Mouse (Mus musculus) stomach, embryonic 16.5 days (tissue): ENCODE data around the gene Atp1a1. TPM values are rescaled to one million over a fixed set of nuclear protein-coding genes. Genes with fewer than 3 reads are reported as not detected.

Source experiments
- ATAC-seq: fragments of 200-750 bp; cut with Nextera tagmentation; 2 replicates; pipeline ENCODE4 v1.8.0; 2017; ENCODE audit warnings: moderate number of reproducible peaks, moderate TSS enrichment; ENCODE audit not compliant: insufficient read depth, low FRiP score
- H3K27ac ChIP-seq: fragments of 300-500 bp; sonication (generic); 2 replicates; pipeline ENCODE4 v1.5.1; 2014; ENCODE audit warnings: low read length
- H3K27me3 ChIP-seq: fragments of 300-500 bp; sonication (generic); 2 replicates; pipeline ENCODE4 v1.6.1; 2014; ENCODE audit warnings: low read length, control low read depth, mixed read lengths; ENCODE audit not compliant: control insufficient read depth, insufficient read depth
- H3K36me3 ChIP-seq: fragments of 300-500 bp; sonication (generic); 2 replicates; pipeline ENCODE4 v1.6.1; 2014; ENCODE audit warnings: low read length; ENCODE audit not compliant: control insufficient read depth, insufficient read depth
- H3K4me1 ChIP-seq: fragments of 300-500 bp; sonication (generic); 2 replicates; pipeline ENCODE4 v1.6.1; 2014; ENCODE audit warnings: low read length, control low read depth, mixed read lengths; ENCODE audit not compliant: control insufficient read depth, insufficient read depth
- H3K4me2 ChIP-seq: fragments of 300-500 bp; sonication (generic); 2 replicates; pipeline ENCODE4 v1.6.1; 2014; ENCODE audit warnings: low read depth, low read length, mixed read lengths
- H3K4me3 ChIP-seq: fragments of 300-500 bp; sonication (generic); replicated peaks from 2 replicates; pipeline ENCODE4 v1.5.1; 2014; ENCODE audit warnings: mild to moderate bottlenecking, low read length
- H3K9ac ChIP-seq: fragments of 300-500 bp; sonication (generic); 2 replicates; pipeline ENCODE4 v1.6.1; 2014; ENCODE audit warnings: low read length
- H3K9me3 ChIP-seq: fragments of 300-500 bp; sonication (generic); replicated peaks from 2 replicates; pipeline ENCODE4 v1.6.1; 2016; ENCODE audit warnings: low read length, control low read depth; ENCODE audit not compliant: control insufficient read depth
- WGBS: fragments of 180-500 bp; shearing (Covaris S2); extraction: QIAGEN DNeasy Blood & Tissue Kit; methylation state at CpG from one replicate; pipeline ENCODE4 v1.1.7; 2014; 5-methylcytosine and 5-hydroxymethylcytosine counted together
- polyA plus RNA-seq: library from polyadenylated mRNA; unstranded; fragments of >200 nt; fragmentation: Nextera tagmentation; extraction: Ambion mirVana; gene quantifications from 2 replicates; pipeline ENCODE4 v1.2.1, GENCODE M21; 2015

The Atp1a1 gene
- polyA plus RNA-seq, 1 experiment from 2014 or later = 158 TPM

DNA sequence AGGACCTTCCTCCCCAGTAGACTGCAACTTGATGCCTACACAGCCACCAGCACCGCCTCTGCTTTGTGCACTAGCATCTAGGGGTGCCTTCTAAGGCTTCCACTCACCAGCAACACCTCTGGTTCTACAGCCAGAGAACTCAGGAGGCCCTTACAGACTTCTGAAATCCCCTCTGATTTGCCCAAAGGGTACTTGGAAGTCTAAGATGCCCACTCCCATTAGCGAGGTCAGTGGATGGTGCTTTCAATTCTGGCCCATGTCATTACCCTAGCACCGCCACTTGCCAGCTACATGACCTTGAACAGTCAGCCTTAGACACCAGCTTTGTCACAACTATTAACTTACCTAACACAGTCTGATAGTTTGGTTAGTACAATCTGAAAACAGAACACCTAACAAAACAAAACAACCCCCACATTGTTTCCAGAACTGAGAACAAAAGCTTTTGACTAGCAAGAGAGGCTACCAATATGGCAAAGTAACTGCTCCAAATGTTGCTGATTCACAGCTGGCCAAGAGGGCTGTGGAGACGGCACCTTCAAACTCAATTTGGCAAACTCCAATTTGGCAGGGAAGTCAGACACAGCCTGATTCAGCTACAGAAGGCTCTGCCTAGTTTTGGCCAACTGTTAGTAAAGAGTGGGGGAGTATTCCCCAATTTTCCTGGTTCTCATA, 6.1 kb downstream of the Atp1a1 start:
- no peak overlapping the region for H3K4me2 ChIP-seq
- H3K27ac ChIP-seq = no peak overlapping the region
- no peak overlapping the region for H3K4me3 ChIP-seq
- H3K36me3 ChIP-seq = 0 out of 2 replicates have a peak, but pooled peaks cover 5% of the 10 kb centered on the region
- WGBS = 73% methylated on average over 4 of the region's 4 CpGs
- no peaks in the 10 kb centered on the region for H3K27me3 ChIP-seq
- no peak for ATAC-seq
- no peak overlapping the region for H3K9ac ChIP-seq
- H3K9me3 ChIP-seq = no peaks in the 10 kb centered on the region
- peaks cover 74% of the 10 kb centered on the region for H3K4me1 ChIP-seq

- Histone ChIP-seq H3K27ac (peak overlapping the region; percentile 29; the same call in 1 of the 2 replicates), H3K27me3 (no peaks in the 10 kb centered on the region), H3K9me3 (no peaks in the 10 kb centered on the region), H3K4me2 (no peak overlapping the region), H3K4me1 (peaks cover 65% of the 10 kb centered on the region), H3K36me3 (0 out of 2 replicates have a peak, but pooled peaks cover 5% of the 10 kb centered on the region), H3K4me3 (no peak overlapping the region), H3K9ac (no peak overlapping the region)
- 43% methylated on average over 10 of the region's 10 CpGs for WGBS
- no peak for ATAC-seq
These were observed 7.0 kb downstream of the Atp1a1 start for GRCm38 (mm10) chr3:101597317-101598096.

DNA sequence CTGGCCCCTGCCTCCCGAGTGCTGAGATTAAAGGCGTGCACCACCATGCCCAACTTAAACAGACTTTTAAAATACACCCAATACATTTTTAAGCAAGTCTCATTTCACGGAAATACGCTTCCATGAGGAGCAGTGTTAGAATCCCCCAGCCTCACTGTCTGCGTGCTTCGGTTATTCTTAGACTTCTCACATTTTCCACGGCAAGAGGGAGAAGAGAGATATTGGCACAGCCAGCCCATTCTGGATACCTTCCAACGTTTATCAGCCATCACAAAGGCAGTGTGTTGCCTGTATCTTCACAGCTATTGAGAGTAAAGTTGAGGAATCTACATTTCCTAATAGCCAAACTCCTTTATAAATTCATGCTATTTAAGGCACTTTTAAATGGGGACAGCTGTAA, 7.8 kb downstream of the Atp1a1 start:
- Histone ChIP-seq H3K4me2 (no peak overlapping the region), H3K9ac (peak overlapping the region; percentile 9; the same call in 1 of the 2 replicates), H3K27ac (0 out of 2 replicates have a peak overlapping the region, but pooled peaks have one; percentile 25), H3K27me3 (no peaks in the 10 kb centered on the region), H3K4me3 (no peak overlapping the region), H3K9me3 (no peaks in the 10 kb centered on the region), H3K36me3 (0 out of 2 replicates have a peak, but pooled peaks cover 5% of the 10 kb centered on the region), H3K4me1 (peaks cover 58% of the 10 kb centered on the region)
- 43% methylated on average over 8 of the region's 8 CpGs for WGBS
- no peak for ATAC-seq

GRCm38 (mm10) chr3:101595866-101596630, 8.4 kb downstream of the Atp1a1 start:
- H3K9me3 ChIP-seq = no peaks in the 10 kb centered on the region
- 0 out of 2 replicates have a peak overlapping the region, but pooled peaks have one; percentile 25 for H3K27ac ChIP-seq
- H3K4me2 ChIP-seq = no peak overlapping the region
- H3K4me3 ChIP-seq = no peak overlapping the region
- H3K9ac ChIP-seq = peak overlapping the region; percentile 6; the same call in 1 of the 2 replicates
- peaks cover 51% of the 10 kb centered on the region for H3K4me1 ChIP-seq
- ATAC-seq = no peak
- WGBS = 55% methylated on average over 14 of the region's 14 CpGs
- 0 out of 2 replicates have a peak, but pooled peaks cover 5% of the 10 kb centered on the region for H3K36me3 ChIP-seq
- no peaks in the 10 kb centered on the region for H3K27me3 ChIP-seq

DNA sequence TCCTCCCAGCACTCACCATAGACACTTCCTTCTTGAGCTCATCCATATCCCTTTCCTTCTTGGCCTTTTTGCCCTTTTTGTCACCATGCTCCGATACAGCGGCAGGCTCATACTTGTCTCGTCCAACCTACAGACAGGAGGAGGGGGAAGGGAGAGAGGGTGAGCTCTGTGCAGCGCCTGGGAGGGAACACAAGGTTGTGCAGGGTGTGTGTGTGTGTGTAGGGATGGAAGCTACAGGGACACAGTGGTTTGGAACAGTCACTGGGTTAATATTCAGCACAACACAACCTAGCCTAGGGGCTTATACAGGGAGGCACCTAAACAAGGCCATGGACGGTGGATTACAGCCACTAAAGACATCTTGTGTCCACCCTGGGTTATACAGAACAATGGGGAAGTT, 9.5 kb downstream of the Atp1a1 start:
- no peak overlapping the region for H3K4me3 ChIP-seq
- peak overlapping the region; percentile 9; the same call in 1 of the 2 replicates for H3K27ac ChIP-seq
- no peak overlapping the region for H3K4me2 ChIP-seq
- H3K9me3 ChIP-seq = no peaks in the 10 kb centered on the region
- no peaks in the 10 kb centered on the region for H3K27me3 ChIP-seq
- H3K9ac ChIP-seq = no peak overlapping the region
- H3K36me3 ChIP-seq = peaks cover 6% of the 10 kb centered on the region; the same call in 1 of the 2 replicates
- peaks cover 42% of the 10 kb centered on the region for H3K4me1 ChIP-seq
- WGBS = 68% methylated on average over 5 of the region's 5 CpGs
- ATAC-seq = no peak

DNA sequence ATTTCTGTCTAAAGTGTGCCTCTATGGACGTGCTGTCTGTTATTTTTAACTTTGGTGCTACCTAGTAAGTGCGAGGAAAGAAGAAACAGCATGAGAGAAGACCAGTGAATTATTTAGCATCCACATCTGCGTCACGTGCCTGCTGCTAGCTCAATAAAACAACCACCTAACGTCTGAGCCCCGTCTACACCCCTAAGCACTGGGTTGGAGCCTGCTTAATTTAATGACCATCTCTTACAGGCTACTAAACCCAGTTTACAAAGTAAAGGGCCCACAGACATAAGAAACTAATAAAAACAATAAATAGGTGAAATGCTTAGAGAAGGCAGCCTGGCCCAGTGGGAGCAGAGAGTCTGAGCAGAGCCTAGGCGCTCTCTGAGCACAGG, 11.2 kb downstream of the Atp1a1 start:
- ATAC-seq = no peak
- Histone ChIP-seq H3K9ac (no peak overlapping the region), H3K36me3 (peaks cover 17% of the 10 kb centered on the region), H3K4me1 (peaks cover 25% of the 10 kb centered on the region), H3K27me3 (no peaks in the 10 kb centered on the region), H3K9me3 (no peaks in the 10 kb centered on the region), H3K4me3 (no peak overlapping the region), H3K27ac (no peak overlapping the region), H3K4me2 (no peak overlapping the region)
- 84% methylated on average over 7 of the region's 7 CpGs for WGBS

DNA sequence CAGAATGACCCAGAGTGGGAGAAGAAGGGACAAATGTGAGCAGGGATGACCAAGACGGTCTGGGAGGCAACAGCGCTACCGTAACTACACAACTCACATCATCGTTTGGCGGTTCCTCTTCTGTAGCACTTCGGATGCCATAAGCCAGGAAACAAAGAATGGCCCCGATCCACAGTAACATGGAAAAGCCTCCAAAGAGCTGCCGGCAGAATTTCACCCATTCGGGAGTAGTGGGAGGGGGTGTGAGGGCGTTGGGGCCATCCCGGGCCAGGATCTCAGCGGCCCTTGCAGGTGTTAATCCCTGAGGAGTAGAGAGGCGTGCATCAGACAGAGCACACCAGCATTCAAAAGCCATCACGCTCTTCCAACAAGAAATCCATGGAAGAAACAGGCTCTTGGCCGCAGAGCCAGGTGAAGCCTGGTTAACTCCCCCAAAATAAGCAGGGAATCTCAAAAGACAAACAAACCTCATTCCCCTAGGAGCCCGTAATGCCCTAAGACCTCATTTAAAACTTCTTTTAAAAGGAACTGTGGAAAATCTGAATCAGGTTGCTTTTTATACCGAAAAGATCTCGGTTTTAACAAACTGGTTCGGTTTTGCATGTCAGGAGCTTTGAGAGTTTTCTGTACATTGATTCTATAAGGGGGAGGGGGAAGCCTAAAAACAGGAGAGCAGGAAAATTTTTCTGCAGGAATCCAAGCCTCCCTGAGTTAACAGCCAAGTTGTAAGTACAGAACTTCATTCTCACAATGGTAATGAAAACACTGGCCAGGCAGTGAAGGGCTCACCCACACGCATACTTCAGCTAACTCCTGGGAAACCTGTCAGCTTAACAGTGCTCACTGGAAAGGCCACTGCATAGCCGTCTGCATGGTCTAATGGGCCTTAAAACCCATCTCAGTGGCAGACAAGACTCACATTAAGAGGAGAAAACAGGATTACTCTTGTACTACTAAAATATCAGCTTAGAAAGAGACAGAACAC, 11.9 kb downstream of the Atp1a1 start:
- H3K4me2 ChIP-seq = no peak overlapping the region
- H3K36me3 ChIP-seq = peaks cover 19% of the 10 kb centered on the region
- H3K4me3 ChIP-seq = no peak overlapping the region
- ATAC-seq = no peak
- no peak overlapping the region for H3K27ac ChIP-seq
- 85% methylated on average over 21 of the region's 21 CpGs for WGBS
- H3K9me3 ChIP-seq = no peaks in the 10 kb centered on the region
- H3K9ac ChIP-seq = no peak overlapping the region
- peaks cover 20% of the 10 kb centered on the region for H3K4me1 ChIP-seq
- H3K27me3 ChIP-seq = no peaks in the 10 kb centered on the region

- Histone ChIP-seq H3K4me1 (peaks cover 2% of the 10 kb centered on the region; the same call in 1 of the 2 replicates), H3K36me3 (peaks cover 24% of the 10 kb centered on the region), H3K27me3 (no peaks in the 10 kb centered on the region), H3K9me3 (no peaks in the 10 kb centered on the region), H3K9ac (no peak overlapping the region), H3K27ac (no peak overlapping the region), H3K4me2 (no peak overlapping the region), H3K4me3 (no peak overlapping the region)
- no peak for ATAC-seq
- WGBS = 93% methylated on average over 16 of the region's 16 CpGs
These were observed 14.1 kb downstream of the Atp1a1 start for GRCm38 (mm10) chr3:101590380-101590779.
